Mouse (Mus musculus) left cerebral cortex, adult 11 months (tissue): ENCODE measurements at regions not wholly inside any gene's neighbourhood (a gene's known extent, or its start where the extent isn't known, plus 50 kb on each side); places are given as distances from the start of the nearest gene placed in this dataset.

Experiments used
- DNase-seq: peaks from one replicate; pipeline ENCODE4 v3.0.0; 2022; ENCODE audit warnings: low spot score

DNA sequence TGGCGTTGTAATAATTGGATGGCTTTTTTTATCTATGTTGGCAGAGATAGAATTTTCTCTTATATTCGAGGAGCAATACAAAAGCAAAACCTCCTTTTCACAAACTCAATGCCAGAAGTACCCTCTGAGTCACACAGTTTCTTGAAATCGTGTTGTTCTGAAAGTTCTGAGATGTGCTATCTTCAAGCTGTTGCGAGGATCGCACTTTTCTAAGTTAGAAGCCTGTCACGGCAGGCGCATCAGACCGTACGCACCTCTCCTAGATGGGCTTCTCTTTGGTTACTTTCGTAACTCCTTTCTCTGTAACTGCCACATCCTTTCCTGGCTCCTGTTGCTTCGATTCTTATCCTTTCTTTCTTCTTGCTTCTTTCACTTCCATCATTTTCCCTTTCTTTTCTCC, 271.2 kb upstream of the Arrdc3 start:
- DNase-seq: no peak

DNA sequence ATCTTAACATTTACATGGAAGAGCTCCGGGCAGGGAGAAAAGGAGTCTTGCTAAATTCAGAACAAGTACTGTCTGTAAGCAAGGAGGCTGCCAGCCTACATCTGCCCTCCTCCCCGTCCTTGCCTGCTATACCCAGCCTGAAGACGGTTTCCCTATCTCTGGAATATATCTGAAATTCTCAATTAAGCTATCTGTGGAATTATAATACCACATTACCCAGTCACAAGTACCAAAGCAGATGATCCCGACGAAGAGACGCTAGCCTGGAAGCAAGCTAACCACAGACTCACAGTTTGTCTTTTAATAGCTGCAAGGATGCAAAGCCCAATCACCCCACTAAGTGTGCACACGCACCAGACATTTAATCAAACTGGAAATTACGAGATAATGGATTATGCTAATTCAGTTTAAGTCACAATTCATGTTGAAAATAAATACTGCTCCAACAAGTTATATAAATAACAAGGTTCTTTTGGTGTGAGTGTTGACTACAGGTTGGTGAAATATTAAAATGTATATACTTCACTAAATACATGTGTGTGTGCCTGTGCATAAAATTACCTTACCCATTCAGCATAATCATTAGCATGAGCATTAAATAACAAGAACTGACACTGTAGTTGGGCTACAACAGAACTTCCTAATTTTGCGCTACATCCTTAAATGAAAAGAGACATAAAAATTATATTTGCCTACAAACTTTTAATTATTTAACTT, 269.9 kb upstream of the Arrdc3 start:
- DNase-seq: peak; percentile 22

DNA sequence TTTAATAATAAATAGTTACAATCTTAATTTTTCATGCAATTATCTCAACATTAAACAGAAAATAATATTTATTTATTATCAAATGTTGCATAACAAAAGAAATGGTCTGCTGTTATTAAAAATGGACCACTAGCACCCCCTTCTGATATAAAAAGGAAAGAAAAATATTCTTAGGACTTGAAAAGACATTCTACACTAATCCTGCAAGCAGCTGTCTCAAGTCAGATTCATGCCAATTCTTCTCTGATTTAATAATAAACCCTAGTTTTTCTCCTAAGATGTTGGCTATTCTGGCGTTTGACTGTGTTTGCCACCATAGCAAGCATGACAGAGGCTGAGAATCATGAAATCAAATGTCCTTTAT, 269.3 kb upstream of the Arrdc3 start:
- DNase-seq: peak; percentile 10

DNA sequence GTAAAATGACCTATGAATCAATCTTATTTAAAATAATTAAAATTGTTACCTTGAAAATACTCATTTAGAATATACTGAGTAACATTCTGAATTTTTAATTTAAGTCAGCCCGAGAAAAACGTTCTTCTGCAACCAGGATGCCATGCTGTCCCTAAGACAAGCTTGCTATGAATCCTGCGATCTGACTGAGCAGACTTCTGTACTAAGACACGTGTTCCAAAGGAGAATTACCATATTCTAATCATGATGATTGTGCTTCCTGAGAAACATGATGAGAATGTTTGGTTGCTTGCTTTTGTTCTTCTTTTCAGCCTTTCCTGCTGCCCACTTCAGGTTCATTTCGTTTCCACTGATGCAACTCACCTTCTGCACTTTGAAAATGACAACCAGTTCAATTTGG, 268.2 kb upstream of the Arrdc3 start:
- no peak for DNase-seq

DNA sequence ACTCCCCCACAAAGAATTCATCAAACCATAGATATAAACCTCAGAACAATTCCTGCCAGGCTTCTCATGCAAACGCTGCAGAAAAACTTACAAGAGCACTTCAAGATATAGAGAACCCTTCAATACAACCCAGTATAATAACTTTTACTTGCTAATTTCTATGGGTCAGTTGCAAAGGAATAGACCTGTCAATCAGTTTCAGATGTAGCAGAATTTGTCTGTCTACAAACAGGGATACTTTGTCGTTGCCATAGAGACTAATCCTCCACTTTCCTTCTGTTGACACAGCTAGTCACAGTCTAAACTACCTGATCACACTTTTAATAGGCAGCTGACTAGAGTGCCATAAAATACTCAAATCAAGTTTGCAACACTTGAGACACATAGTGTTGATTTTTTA, 260.2 kb upstream of the Arrdc3 start:
- no peak for DNase-seq

DNA sequence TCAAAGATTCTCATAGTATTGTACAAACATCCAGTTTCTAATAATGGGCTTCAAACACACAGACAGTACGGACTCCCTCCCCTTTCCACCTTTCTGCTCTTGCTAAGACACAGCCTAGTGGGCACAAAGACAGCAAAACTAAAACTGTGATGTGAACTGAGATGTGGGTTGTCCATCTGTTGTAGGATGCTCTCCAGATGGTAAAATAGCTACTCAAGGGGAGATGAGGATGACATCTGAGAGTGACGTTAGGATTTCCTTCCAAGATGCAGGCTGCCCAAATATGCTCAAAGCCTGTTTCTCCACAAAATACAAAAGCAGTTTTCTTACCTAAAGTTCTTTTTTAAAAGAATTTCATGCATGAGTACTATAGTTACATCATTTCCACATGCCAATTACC, 241.8 kb upstream of the Arrdc3 start:
- peak; percentile 2 for DNase-seq

DNA sequence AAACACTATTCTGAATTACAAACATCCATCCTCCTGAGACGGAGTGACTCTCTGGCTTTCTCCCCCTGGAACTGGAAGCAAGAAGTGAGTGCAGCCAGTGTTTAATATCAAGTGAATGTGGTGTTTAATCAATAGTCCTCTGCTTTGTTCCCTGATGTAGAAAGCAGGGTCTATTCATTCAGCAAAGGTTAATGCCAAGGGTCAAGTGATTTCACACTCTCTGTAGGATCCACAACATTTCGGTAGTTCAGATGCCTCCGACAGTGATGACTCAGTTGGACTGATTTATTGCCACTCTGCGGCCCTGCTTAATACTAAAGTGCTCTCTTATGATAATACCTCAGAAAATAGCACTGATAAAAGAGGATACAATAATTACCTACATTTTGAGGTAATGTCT, 235.6 kb upstream of the Arrdc3 start:
- no peak for DNase-seq

DNA sequence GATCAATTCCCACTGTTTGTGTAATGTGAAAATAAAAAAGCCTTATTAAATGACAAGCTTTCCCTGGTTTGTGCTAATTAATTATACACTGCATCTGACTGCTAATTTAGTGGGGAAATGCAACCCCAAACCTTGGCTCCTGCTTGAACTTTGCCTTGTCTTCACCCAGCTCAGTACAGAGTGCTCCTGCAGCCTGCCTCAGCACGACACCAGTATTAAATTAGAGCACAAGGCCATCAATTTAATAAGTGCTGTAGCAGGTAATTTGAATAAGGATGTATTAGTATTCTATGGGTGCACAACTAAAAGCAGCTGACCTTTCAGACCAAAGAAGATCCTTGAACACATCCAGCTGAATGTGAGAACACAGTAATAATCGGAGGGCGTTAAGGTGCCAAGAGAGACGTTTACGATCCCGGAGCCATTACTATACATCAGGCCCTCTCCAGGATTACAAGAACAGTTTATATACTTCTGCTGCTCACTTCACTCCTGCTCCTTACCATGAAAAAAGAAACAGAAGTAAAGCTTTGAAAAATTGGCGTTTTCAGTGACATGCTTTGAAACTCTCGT, 230.1 kb upstream of the Arrdc3 start:
- DNase-seq: no peak

DNA sequence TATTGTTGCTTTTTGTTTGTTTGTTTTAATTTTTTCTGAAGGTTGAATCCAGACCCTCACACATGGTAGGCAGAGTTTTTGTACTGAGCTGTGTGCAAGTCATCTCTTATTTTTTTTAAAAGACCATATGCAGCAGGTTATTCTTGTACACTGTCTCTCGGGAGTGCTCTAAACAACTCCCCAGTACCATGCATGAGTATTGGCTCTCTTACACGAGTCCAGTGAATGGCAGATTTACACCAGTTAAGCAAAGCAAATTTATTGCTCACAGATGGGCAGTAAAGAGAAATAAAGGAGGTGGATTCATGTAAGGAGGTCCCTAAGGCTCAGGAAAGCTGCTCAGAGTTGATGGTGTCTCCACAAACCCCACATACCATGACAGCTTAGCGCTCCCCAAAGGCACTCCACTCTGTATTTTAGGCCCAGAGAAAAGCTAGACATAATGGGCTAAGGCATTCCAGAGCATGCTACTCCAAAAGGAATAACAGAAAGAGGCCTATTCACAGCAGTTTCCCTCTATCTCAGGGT, 216.9 kb upstream of the Arrdc3 start:
- DNase-seq: no peak

DNA sequence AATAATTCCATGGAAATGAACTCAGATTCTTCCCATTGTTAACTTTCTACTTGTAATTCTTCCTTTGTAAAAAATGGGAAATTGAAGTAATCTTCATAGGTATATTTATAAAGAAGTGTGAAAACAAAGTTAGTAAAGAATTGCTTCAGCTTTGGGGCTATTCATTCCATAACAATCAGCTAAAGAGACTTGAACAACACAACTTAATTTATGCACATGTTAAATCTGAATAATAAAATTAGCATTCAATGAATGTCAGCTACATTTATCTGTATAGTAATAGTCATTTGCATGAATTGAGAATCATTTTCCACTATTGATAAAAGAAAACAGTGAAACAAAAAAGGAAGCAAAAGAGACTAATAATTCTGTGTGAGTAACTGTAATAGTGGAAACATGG, 193.3 kb upstream of the Arrdc3 start:
- DNase-seq: no peak

DNA sequence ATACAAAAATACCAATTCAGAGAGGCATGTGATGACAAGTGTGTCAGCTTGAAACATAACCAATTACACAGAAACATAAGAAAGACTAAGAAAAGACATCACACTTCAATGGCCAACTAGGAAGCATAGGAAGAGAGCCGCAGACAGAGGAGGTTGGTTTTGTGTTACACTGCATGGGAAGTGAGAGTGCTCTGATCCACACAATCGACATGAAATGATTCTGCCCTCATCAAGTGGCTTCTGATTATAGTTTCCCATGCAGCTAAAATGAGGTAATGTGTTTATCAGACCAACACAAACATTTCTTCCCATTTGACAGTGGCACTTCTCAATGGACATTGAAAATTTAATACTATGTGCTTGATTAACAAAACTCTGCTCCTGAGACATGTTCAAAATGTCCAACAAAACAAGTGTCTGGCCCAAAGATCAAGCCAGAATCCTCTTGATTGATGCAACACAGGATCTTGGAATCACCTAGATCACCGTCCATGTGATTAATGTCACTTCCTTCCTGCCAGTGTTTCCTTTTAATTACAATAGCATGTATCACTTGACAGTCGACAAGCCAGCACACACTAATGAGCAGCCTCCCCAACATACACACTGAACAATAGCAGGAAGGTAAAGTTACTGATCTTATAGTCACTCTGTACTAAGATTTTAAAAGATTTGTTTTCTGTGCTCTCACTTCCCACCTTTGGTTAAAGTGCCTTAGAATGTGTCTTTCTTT, 192.4 kb upstream of the Arrdc3 start:
- no peak for DNase-seq

DNA sequence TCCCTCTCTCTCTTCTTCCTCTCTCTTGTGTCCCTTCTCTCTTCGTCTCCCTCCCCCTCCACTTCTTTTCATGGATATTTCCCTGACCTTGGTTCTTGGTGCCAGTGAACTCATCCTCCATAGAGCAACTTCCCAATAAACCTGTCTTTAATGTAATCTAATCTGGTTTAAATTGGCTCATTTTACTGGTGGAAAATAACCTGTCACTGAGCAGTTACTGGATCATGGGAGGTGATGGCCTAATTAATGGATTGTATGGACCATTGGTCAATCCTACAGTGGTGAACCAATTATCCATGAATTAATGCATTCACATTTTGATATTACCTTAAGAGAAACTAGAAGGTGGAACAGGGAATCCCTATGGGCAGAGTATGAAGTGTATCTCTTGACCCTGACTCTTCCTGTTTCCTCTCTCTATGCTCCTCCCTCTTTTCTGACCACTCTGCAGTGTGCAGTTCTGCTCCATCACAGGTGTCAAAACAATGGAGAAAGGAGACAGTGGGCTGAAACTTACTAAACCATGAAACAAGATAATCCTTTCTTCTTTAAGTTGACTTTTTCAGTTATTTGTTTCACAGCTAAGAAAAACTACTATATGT, 187.5 kb upstream of the Arrdc3 start:
- no peak for DNase-seq

DNA sequence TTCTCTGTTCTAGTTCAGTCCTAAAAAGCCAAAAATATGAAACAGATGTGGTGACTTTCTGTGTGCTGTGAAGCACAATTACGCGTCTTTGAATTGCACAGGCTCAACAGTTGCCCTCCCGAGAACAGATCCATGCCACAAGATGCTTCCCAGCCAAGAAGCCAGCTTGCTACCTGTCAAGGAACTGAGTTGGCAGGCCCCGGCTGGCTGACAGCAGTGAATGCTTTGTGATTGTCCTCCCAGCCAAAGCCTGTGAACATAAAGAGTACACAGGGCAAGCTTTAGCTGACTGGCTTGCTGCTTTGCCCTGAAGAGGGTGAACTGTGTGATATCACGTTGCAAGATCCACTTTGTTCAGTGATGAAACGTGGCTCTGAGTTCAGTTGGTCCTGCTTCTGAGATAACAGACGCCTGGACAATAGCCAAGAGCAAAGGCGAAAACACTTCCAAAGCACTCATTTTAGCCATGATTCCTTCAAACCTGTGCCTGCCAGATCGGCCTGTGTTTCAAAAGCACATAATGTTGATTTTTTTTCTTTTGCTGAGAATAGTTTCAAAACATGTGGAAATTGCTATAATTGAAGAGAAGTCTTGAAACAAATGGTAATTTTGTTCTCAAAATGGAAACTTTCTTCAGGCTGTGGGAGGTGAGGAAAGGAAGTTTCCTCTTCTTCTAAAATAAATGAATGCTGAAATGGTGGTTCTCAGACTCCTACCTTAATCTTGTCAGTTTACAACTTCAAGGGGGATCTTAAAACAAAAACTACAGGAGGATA, 173.5 kb upstream of the Arrdc3 start:
- peak; percentile 23 for DNase-seq

DNA sequence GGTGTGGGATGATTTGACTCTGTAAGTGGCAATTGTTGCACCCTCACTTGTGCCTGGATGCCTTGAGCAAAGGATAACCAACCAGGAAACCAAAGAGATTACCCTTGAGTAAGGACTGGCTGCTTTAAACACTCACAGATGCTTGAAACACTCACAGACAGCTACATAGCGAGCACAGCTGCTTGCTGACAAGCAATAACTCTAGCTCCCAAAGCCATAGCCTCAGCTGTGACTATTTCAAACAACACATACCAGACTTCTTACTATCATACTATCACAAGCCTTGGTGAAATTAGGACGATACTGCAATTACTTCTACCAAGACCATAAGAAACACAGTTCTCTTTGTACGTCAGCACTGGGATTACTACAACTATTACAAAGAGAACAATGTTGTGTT, 163.9 kb upstream of the Arrdc3 start:
- DNase-seq: no peak

DNA sequence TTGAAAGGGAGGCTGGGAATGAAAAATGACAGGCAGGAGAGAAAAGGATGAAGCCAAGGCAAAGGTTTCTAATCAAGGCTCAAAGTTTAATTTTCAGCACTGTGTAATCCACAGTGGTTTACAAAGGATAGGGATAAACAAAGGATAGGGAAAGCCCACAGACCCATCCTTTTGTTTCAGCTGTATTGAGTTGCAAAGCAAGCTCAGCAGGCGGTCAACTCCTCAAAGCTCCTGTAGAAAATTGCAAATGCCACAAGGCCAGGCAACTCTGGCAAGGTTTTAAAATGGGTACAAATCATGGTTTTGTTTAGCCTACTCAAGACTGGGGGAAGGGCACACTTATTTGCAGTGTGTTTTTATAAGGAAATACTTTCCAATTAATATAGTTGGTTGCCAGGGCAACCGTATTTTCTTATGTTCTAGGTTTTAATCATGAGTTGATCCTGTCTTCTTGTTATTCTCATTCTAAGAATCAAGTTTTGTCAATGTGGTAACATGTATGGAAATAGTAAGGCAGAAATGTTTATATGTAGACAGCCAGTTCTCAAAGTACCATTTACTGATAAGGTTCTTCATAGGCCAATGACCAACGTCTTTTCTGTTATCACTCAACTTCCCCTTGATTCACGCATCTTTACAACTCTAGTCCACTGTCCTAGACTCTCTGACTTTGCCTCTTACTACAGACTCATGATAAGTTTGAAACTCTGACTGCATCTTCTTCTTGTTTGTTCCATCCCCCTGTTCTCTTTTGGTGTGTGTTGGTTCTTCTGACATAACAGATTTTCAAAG, 159.8 kb upstream of the Arrdc3 start:
- DNase-seq: no peak

DNA sequence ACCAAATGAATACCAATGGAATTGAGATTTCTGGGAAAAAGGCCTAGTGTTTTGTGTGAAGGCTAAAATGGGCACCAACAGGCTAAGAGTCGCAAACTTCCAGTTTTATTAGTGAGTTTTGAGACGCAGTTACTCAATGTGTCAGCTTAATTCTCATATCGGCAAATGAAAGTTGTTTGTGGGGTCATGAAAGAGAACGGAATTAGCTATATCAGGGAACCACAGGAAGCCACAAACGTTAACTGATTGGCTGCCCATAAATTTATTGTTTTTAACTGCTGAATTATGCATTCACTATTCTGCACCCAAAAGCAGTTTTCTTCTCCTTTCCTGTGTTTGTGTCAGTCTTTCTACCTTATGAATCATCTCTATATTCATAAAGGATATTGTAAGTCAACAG, 154.0 kb upstream of the Arrdc3 start:
- no peak for DNase-seq

DNA sequence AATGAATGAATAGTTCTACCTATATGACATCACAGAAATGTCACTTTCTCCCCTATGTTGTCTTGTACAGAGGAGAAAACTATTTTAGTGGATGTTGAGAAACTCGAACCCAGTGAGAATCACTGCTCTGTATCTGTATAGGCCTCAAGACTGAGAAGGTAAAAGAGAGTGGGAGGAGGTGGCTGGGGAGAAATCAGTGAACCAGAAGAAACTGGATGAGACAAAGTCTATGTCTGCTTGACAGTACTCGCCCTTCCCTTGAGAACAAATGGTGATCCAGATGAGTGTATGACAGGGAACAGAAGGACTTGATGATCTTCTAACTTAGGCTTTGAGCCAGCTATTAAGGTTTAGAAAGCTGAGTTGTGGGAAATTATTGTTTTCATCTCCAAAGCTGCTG, 137.2 kb upstream of the Arrdc3 start:
- no peak for DNase-seq

DNA sequence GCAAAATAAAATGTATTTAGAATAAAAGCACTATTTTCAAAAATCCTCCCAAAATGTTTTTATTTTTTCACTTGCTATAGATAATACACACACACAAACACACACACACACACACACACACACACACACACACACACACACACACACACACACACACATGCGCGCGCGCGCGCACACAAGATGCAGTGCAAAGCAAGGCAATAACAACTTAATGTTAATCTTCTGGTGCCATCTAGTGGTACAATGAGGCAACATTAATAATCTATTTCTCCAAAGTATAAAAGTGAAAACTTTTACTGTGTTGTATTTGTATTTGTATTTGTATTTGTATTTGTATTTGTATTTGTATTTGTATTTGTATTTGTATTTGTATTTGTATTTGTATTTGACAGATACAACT, 136.2 kb upstream of the Arrdc3 start:
- DNase-seq: peak; percentile 8
